Mouse (Mus musculus): ENCODE results near the gene Pnkd.

Pnkd gene

GRCm38 (mm10) chr1:74278538-74278937 lies 6.2 kb upstream of the Pnkd start, which contains the start of gene Gpbar1:
TSS of gene Gpbar1 (plus strand) at chr1:74278550.
- no peak for DNase-seq (ENCODE audit: low read depth, low spot score)

DNA sequence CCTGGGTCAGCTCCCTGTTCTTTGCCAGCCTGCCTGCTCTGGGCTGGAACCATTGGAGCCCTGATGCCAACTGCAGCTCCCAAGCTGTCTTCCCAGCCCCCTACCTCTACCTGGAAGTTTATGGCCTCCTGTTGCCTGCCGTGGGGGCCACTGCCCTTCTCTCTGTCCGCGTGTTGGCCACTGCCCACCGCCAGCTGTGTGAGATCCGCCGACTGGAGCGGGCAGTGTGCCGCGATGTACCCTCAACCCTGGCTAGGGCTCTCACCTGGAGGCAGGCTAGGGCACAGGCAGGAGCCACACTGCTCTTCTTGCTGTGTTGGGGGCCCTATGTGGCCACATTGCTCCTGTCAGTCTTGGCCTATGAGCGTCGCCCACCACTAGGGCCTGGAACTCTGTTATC lies 5.7 kb upstream of the Pnkd start:
- no peak for DNase-seq (ENCODE audit: low read depth, low spot score)

- no peak for DNase-seq (ENCODE audit: low read depth, low spot score)
Observed at GRCm38 (mm10) chr1:74280591-74281325, 4.0 kb upstream of the Pnkd start.

- DNase-seq (ENCODE audit: low read depth, low spot score): no peak
Observed at GRCm38 (mm10) chr1:74281372-74281771, 3.4 kb upstream of the Pnkd start.

DNA sequence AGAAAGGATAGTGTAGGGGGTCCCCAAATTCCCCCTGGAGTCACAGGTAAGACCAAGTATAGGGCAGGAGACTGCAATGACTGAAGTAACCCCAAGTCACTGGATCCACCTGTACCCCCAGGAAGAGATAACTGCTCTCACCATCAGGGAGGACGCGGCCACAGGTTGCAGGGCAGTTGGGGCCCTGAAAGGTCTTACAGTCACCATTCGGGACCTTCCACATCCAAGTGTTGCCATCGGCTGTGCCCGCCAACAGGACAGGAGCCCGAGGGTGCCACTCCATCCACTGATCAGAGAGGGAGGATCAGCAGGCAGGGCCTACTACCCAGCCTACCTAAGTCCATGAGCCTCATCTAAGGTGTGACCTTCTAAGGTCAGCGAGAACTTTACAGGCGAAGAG lies 2.8 kb upstream of the Pnkd start:
- no peak for DNase-seq (ENCODE audit: low read depth, low spot score)

DNA sequence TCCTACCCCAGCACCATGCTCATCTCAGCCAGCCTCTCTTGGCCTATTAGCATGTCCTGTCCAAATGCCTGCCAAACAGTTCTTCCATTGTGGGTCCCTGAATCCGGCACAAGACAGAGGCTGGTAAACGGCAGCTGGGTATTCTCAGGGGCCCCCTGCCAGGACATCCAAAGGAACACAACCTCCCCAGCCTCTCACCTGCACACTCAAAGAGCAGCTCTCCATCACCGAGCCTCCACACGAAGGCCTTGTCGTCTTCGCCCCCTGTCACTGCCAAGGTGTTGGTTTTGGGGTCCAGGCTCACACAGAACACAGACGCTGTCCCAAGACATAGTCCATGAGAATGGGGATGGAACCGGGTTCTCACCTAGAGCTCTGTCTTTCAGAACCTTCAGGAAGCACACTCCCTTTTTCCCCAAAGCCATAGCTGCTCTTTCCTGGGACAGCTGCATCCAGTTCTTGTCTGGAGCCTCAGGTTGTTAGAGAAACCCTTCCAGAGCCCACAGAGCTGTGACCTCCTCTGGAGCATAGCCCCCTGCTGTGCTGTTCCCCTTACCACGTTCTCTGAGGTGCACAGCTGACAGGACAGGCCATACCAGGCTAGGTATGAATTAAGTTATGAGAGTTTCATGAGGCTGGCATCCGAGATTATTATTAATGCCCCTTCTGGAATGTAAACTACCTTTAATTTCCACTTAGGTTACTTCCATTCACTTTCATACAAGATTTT lies 1.7 kb upstream of the Pnkd start:
- no peak for DNase-seq (ENCODE audit: low read depth, low spot score)

DNA sequence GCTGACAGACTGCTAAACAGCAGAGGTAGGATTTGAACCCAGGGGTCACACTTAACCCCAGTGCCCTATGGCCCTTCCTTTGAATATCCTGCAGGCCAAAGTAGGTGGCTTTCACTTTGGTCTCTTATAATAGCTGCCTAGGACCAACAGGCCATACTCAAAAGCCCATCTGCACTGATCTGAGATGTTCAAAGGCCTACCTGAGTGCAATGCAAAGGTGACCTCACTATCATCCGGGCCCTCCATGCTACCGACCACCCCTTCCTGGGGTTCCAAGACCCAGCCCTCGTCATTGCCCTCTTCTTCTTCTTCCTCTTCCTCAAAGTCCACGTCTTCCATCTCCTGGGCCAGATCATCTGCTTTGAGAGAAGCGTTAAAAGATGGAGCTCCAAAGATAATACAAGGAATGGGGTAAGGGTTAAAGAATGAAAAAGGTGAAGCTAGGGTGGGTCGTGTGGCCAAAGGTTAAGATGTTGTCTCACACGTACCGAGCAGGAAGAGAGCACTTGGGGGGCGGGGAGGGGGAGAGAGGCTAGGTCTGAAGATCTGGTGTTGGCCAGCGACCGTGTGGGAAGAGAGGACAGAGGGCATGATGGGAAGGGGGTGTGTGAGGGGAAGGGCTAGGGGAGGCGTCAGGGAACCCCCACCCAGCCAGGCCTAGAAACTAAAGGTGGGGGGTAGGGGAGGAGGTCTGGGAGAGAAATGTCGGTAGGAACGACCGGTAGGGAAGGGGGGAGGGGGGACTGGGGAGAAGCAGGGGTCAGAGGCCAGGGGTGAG lies 855 bp upstream of the Pnkd start:
- DNase-seq (ENCODE audit: low read depth, low spot score): peak; percentile 78

- no peak for DNase-seq (ENCODE audit: low read depth, low spot score)
Observed at GRCm38 (mm10) chr1:74285212-74286010, 681 bp downstream of the Pnkd start.

- DNase-seq (ENCODE audit: low read depth, low spot score): peak; percentile 72
Observed at GRCm38 (mm10) chr1:74286869-74287607, 2.3 kb downstream of the Pnkd start.

DNA sequence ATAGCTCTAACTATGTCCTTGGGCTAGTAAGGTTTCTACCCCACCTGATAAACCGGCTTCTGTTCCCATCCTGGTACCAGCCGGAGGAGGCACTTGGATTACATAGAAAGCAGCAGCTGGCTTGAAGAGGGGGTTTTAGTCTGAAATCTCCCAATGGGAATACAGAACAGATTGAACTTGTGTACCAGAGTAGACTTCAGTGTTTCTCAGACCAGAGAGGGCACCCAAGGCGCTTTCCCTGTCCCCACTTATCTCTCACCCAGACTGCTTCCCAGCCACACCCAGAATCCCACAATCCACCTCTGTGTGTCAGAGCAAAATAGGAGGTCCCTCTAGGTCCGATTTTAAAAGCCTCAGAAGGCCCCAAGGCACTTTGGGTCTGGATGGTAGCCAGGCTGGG lies 3.6 kb downstream of the Pnkd start:
- DNase-seq (ENCODE audit: low read depth, low spot score): no peak

GRCm38 (mm10) chr1:74289248-74289647 lies 4.5 kb downstream of the Pnkd start:
- no peak for DNase-seq (ENCODE audit: low read depth, low spot score)

DNA sequence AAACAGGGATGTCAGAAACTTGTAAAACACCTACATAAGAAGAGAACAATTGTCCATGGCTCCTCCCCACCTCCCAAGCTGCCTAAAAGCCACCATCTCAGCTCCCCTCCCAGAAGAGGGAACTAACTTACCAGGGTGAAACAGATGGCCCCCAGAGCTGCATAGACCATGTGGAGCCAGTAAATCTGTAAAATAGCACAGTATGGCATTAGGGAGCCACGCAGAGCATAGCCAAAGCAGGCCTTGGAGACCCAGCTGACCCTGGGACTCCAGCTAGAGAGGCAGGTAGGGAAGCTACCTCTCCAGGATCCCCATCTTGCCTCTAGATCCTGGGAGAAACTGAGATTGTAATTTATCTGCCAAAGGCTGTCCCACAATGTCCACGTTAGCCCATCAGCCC lies 5.0 kb downstream of the Pnkd start:
- no peak for DNase-seq (ENCODE audit: low read depth, low spot score)

GRCm38 (mm10) chr1:74290141-74290540 lies 5.4 kb downstream of the Pnkd start:
- no peak for DNase-seq (ENCODE audit: low read depth, low spot score)

GRCm38 (mm10) chr1:74292331-74293020 lies 7.7 kb downstream of the Pnkd start:
- no peak for DNase-seq (ENCODE audit: low read depth, low spot score)

GRCm38 (mm10) chr1:74293306-74293960 lies 8.7 kb downstream of the Pnkd start:
- no peak for DNase-seq (ENCODE audit: low read depth, low spot score)

DNA sequence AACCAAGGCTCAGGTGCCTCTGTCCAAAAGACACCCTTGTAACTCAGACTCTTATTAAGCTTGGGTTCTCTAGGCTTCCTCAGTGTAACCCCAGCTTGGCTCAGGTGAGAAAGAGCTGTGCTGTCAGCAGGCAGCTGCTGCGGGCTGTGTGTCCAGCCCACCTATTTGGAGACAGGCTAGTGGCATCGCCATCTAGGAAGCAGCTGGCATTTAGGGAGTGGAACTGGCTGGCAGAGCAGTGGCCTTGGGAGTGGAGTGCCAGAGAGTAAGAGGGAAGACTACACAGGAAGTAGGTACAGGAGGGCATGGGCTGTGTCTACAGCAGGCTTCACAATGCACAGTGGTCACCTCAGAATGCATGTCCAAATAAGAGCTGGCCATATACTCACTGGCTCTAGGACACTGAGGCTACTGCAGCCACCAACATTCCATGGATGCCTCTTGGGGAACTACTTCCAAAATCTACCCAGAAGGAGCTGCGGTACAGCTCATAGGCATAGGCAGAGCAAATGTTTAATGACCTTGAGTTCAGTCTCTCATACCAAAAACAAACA lies 9.4 kb downstream of the Pnkd start:
- no peak for DNase-seq (ENCODE audit: low read depth, low spot score)

DNA sequence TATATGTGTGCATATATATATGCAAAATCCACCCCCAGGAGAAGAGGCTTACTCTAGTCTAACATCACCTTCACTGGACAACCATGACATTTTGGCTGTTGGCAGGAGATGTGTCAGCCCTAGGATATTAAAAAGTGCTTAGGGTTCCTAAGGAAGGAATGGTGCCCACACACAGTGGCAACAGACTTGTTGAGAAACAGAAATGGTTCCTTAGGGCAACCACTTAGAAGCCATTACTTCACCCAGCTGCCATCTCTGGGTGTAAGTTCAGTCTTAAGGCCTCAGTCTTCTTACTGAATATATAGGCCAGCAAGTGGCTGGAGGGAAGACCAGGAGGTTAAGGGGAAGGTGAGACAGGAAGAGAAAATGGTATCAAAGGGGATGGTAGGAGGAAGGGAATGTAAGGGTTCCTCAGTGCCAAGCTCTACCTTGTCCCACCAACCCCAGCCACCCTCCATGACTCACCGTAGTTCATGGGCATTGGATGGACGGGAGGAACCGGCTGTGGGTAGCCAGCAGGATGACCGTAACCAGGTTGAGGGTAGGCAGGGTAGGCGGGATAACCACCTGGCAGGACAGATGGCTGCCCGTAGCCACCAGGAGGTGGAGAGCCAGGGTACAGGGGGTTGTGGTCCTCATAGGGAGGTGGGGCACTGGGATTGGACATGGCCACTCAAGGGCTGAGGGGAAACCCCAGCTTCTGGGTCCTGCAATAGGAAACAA lies 10.2 kb downstream of the Pnkd start:
- no peak for DNase-seq (ENCODE audit: low read depth, low spot score)

DNA sequence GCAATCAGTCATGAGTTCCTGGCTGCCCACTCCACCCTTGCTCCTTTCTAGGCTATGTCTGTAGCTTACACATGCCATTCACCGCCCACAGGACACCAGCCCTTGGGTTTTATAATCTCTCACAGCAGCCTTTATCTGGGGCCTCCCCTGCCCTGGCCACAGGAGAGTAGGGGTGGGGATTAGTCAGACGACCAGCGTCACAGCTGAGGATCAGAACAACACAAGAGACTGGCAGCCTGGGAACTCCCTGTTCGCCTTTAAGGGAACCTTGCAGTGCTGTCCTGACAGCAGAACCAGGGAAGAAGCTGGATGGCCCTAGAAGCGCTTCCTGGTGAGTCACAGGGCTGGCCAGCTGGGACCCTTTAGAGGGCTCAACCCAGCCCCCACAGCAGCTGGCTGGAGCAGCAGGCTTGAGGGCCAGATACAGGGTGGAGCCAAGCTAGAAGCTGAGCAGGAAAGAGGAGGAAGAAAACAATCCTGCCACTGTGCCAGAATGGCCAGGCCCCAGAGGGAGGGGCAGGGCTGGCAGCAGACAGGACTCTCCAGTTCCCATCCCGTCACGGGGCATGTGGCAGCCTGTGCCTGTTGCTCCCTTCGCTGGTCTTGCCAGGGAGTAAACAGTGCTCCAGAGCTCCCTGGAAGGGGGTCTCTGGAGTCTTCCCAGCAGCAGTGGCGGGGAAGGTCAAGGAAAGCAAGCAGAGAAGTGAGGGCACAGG lies 10.9 kb downstream of the Pnkd start:
- DNase-seq (ENCODE audit: low read depth, low spot score): peak; percentile 46

Data from A20 (cell line).